Mouse (Mus musculus) heart, postnatal 0 days (tissue): ENCODE data around the gene Dthd1.

Experiments
- CTCF ChIP-seq: IDR thresholded peaks from 2 replicates; pipeline ENCODE4 v1.5.1; 2016; ENCODE audit warnings: antibody characterized with exemption, control low read depth, low read depth
- EP300 ChIP-seq: IDR thresholded peaks from 2 replicates; pipeline ENCODE4 v1.6.1; 2016; ENCODE audit warnings: antibody characterized with exemption, low read depth

DNA sequence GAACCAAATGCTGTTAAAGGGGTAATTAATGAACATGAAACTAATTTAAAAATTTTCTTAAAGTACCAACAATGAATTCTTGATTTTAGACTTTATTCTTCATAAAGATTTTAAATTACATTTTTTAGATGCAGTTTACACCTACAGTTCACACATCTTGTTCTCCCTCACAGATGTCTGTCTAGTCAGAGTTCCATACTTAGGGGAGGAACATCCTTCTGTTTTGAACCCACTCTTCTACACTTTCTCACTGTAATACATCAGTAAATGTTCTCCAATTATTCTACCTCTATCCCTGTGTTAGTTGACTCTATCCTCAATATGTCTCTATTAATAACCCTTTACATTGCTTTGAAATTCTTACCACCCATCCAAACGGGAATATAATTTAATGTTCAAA, 20.8 kb upstream of the Dthd1 start:
- TF ChIP-seq CTCF (no peak), EP300 (no peak)
